ENCODE assay signal across 1 mouse cellular context in genomic region chr10:76136318-76136717, GRCm38 (mm10).
A peak's percentile ranks its signal among the peaks of the same experiment; 100 is the strongest.
TF ChIP-seq lines count a peak whose summit lies in the region.

No protein-coding gene starts in this region.

TF ChIP-seq in MEL, 35 proteins besides CTCF, POLR2A, EP300 and RAD21:
- peak; percentile 37; the same call in 1 of the 2 replicates for TF ChIP-seq SMC3 (IDR thresholded peaks at IDR 0.05; ENCODE audit: low read depth, low read length)
- no peak for TF ChIP-seq MAFK (IDR thresholded peaks at IDR 0.05; ENCODE audit: borderline replicate concordance, low read depth, low read length)
TF ChIP-seq in MEL: peak in this region for 1.
